9 mouse cellular contexts compared by ENCODE assay signal in genomic region chr8:108712607-108713006, GRCm38 (mm10).
DNase-seq lines count a peak whose midpoint lies in the region; ATAC-seq and TF ChIP-seq lines count a peak whose summit lies in the region.
"Had no signal": no experiment of that assay in that cellular context is flagged by ENCODE, and none has a peak within 500 bp of the region (broad histone marks: within the 10 kb centered on the region; RNA-seq: fewer than 3 reads in every experiment).

No protein-coding gene starts in this region.

- peaks cover 48% of the 10 kb centered on the region for H3K4me1 ChIP-seq in heart, postnatal 0 days (ENCODE audit: control insufficient read depth, insufficient read depth)
- peaks cover 69% of the 10 kb centered on the region for H3K4me1 ChIP-seq in embryonic facial prominence, embryonic 15.5 days
- no peaks in the 10 kb centered on the region for H3K4me1 ChIP-seq in hindbrain, postnatal 0 days (ENCODE audit: insufficient read depth, low read length)
- peaks cover 3% of the 10 kb centered on the region; the same call in 1 of the 2 replicates for H3K4me1 ChIP-seq in midbrain, postnatal 0 days (ENCODE audit: insufficient read depth, low read length)

- TF ChIP-seq CTCF in heart, postnatal 0 days (IDR thresholded peaks at IDR 0.05; ENCODE audit: low read depth), result no peak
- TF ChIP-seq CTCF in hindbrain, postnatal 0 days (IDR thresholded peaks at IDR 0.05; ENCODE audit: low read depth), result no peak
- TF ChIP-seq CTCF in midbrain, postnatal 0 days (IDR thresholded peaks at IDR 0.05), result no peak

- intact Hi-C loops in left cerebral cortex, postnatal 4 days (cut with DNase I), result no loop called here

- H3K4me2 ChIP-seq in heart, postnatal 0 days (ENCODE audit: low read depth, low read length), result peak overlapping the region; percentile 38
- H3K4me2 ChIP-seq in embryonic facial prominence, embryonic 15.5 days (replicated peaks), result peak overlapping the region; percentile 91
- 0 out of 2 replicates have a peak overlapping the region, but pooled peaks have one; percentile 23 for H3K4me2 ChIP-seq in hindbrain, postnatal 0 days (ENCODE audit: low read depth, low read length)
- H3K4me2 ChIP-seq in midbrain, postnatal 0 days (ENCODE audit: low read depth, low read length, poor library complexity, severe bottlenecking), result peak overlapping the region; percentile 99

- H3K9me3 ChIP-seq in heart, postnatal 0 days (replicated peaks; ENCODE audit: control insufficient read depth, low read length), result no peaks in the 10 kb centered on the region
- no peaks in the 10 kb centered on the region for H3K9me3 ChIP-seq in embryonic facial prominence, embryonic 15.5 days (replicated peaks)
- no peaks in the 10 kb centered on the region for H3K9me3 ChIP-seq in hindbrain, postnatal 0 days (ENCODE audit: low read length)
- H3K9me3 ChIP-seq in midbrain, postnatal 0 days (ENCODE audit: low read length), result no peaks in the 10 kb centered on the region

- H3K4me3 ChIP-seq in heart, postnatal 0 days (ENCODE audit: low read depth, low read length), result no peak overlapping the region
- no peak overlapping the region for H3K4me3 ChIP-seq in embryonic facial prominence, embryonic 15.5 days (replicated peaks)
- H3K4me3 ChIP-seq in hindbrain, postnatal 0 days (ENCODE audit: low read length), result no peak overlapping the region
- peak overlapping the region; percentile 78 for H3K4me3 ChIP-seq in midbrain, postnatal 0 days (ENCODE audit: low read depth, low read length)

- no peak for ATAC-seq in heart, postnatal 0 days (ENCODE audit: insufficient read depth, low read depth)
- ATAC-seq in embryonic facial prominence, embryonic 15.5 days (ENCODE audit: insufficient number of reproducible peaks, low FRiP score, low TSS enrichment, low read depth), result no peak
- no peak for ATAC-seq in hindbrain, postnatal 0 days
- ATAC-seq in midbrain, postnatal 0 days (ENCODE audit: low FRiP score), result no peak

- WGBS in heart, postnatal 0 days, result 35% methylated on average over 4 of the region's 4 CpGs
- WGBS in embryonic facial prominence, embryonic 15.5 days, result 54% methylated on average over 4 of the region's 4 CpGs
- 66% methylated on average over 4 of the region's 4 CpGs for WGBS in hindbrain, postnatal 0 days
- WGBS in midbrain, postnatal 0 days, result 41% methylated on average over 4 of the region's 4 CpGs

- DNase-seq in heart, postnatal 0 days (ENCODE audit: low spot score), result no peak
- no peak for DNase-seq in heart, adult 8-10 months (ENCODE audit: low spot score)
- DNase-seq in hindbrain, postnatal 0 days (ENCODE audit: low spot score), result no peak
- DNase-seq in midbrain, postnatal 0 days (ENCODE audit: low spot score), result no peak
- no peak for DNase-seq in right cerebral cortex, adult 18-20 months
- no peak for DNase-seq in left cerebral cortex, postnatal 4 days
- DNase-seq in T-cell, adult 2 months (ENCODE audit: low spot score), result no peak
- DNase-seq: adrenal gland, postnatal 10 days had no signal

- no peak for TF ChIP-seq EP300 in heart, postnatal 0 days (IDR thresholded peaks at IDR 0.05; ENCODE audit: low read depth)

- H3K36me3 ChIP-seq in heart, postnatal 0 days (replicated peaks; ENCODE audit: control insufficient read depth, insufficient read depth, low read length), result no peaks in the 10 kb centered on the region
- H3K36me3 ChIP-seq in embryonic facial prominence, embryonic 15.5 days, result no peaks in the 10 kb centered on the region
- no peaks in the 10 kb centered on the region for H3K36me3 ChIP-seq in hindbrain, postnatal 0 days (ENCODE audit: insufficient read depth, low read length)
- H3K36me3 ChIP-seq in midbrain, postnatal 0 days (ENCODE audit: insufficient read depth, low read length), result no peaks in the 10 kb centered on the region

- peak overlapping the region; percentile 72 for H3K27ac ChIP-seq in heart, postnatal 0 days (ENCODE audit: low read depth)
- H3K27ac ChIP-seq in embryonic facial prominence, embryonic 15.5 days (replicated peaks), result peak overlapping the region; percentile 92
- H3K27ac ChIP-seq in hindbrain, postnatal 0 days, result peak overlapping the region; percentile 56
- peak overlapping the region; percentile 100 for H3K27ac ChIP-seq in midbrain, postnatal 0 days (ENCODE audit: low read depth, low read length)

- peak overlapping the region; percentile 57 for H3K9ac ChIP-seq in heart, postnatal 0 days (replicated peaks; ENCODE audit: low read depth, low read length)
- no peak overlapping the region for H3K9ac ChIP-seq in embryonic facial prominence, embryonic 15.5 days
- H3K9ac ChIP-seq in hindbrain, postnatal 0 days (replicated peaks; ENCODE audit: low read length), result no peak overlapping the region
- H3K9ac ChIP-seq in midbrain, postnatal 0 days (replicated peaks; ENCODE audit: low read length, poor library complexity, severe bottlenecking), result peak overlapping the region; percentile 94

- no peaks in the 10 kb centered on the region for H3K27me3 ChIP-seq in heart, postnatal 0 days (ENCODE audit: control insufficient read depth, insufficient read depth, low read length)
- no peaks in the 10 kb centered on the region for H3K27me3 ChIP-seq in embryonic facial prominence, embryonic 15.5 days
- H3K27me3 ChIP-seq in hindbrain, postnatal 0 days (ENCODE audit: insufficient read depth, low read length), result peaks cover 25% of the 10 kb centered on the region
- H3K27me3 ChIP-seq in midbrain, postnatal 0 days (ENCODE audit: insufficient read depth, low read length), result no peaks in the 10 kb centered on the region

Comparison
In these comparisons a context has a peak if more than half of its experiments do, and no peak if none do; other contexts are left out.
1. H3K4me2 ChIP-seq: peak in every context shown above with its lines; median percentile 99 in midbrain, postnatal 0 days; 91 in embryonic facial prominence, embryonic 15.5 days; 38 in heart, postnatal 0 days; 23 in hindbrain, postnatal 0 days.
2. H3K9ac ChIP-seq: peak in heart, postnatal 0 days (single experiment) and midbrain, postnatal 0 days (single experiment); none in embryonic facial prominence, embryonic 15.5 days (single experiment) and hindbrain, postnatal 0 days (single experiment).
3. Peak in every context shown above with its lines, with median percentiles within 50 percentile points of each other: H3K27ac ChIP-seq.